Mouse (Mus musculus) embryonic facial prominence, embryonic 15.5 days (tissue): Measurements from ENCODE around the gene Astn2. TPM values are rescaled to one million over a fixed set of nuclear protein-coding genes. Genes with fewer than 3 reads are reported as not detected.

Experiments used
- ATAC-seq: fragments of 200-750 bp; cut with Nextera tagmentation; 2 replicates; pipeline ENCODE4 v1.8.0; 2017; ENCODE audit warnings: low read depth, moderate TSS enrichment; ENCODE audit not compliant: insufficient number of reproducible peaks, low FRiP score, low TSS enrichment
- H3K27ac ChIP-seq: fragments of 300-500 bp; sonication (generic); replicated peaks from 2 replicates; pipeline ENCODE4 v1.5.1; 2015; ENCODE audit warnings: mild to moderate bottlenecking, inconsistent platforms
- H3K27me3 ChIP-seq: fragments of 300-500 bp; sonication (generic); 2 replicates; pipeline ENCODE4 v1.6.1; 2015; ENCODE audit warnings: inconsistent platforms
- H3K36me3 ChIP-seq: fragments of 300-500 bp; sonication (generic); 2 replicates; pipeline ENCODE4 v1.6.1; 2015; ENCODE audit warnings: mild to moderate bottlenecking, inconsistent platforms
- H3K4me1 ChIP-seq: fragments of 300-500 bp; sonication (generic); 2 replicates; pipeline ENCODE4 v1.6.1; 2015; ENCODE audit warnings: inconsistent platforms
- H3K4me2 ChIP-seq: fragments of 300-500 bp; sonication (generic); replicated peaks from 2 replicates; pipeline ENCODE4 v1.6.1; 2015; ENCODE audit warnings: mild to moderate bottlenecking, inconsistent platforms
- H3K4me3 ChIP-seq: fragments of 300-500 bp; sonication (generic); replicated peaks from 2 replicates; pipeline ENCODE4 v1.5.1; 2015; ENCODE audit warnings: mild to moderate bottlenecking, inconsistent platforms
- H3K9ac ChIP-seq: fragments of 300-500 bp; sonication (generic); 2 replicates; pipeline ENCODE4 v1.6.1; 2015; ENCODE audit warnings: inconsistent platforms
- H3K9me3 ChIP-seq: fragments of 300-500 bp; sonication (generic); replicated peaks from 2 replicates; pipeline ENCODE4 v1.6.1; 2016; ENCODE audit warnings: inconsistent platforms
- WGBS: fragments of 180-500 bp; shearing (Covaris S2); methylation state at CpG from one replicate; pipeline ENCODE4 v1.1.7; 2015; 5-methylcytosine and 5-hydroxymethylcytosine counted together
- polyA plus RNA-seq: library from polyadenylated mRNA; unstranded; fragments of >200 nt; fragmentation: Nextera tagmentation; extraction: Ambion mirVana; gene quantifications from 2 replicates; pipeline ENCODE4 v1.2.1, GENCODE M21; 2015

Gene Astn2
- polyA plus RNA-seq, 1 experiment from 2014 or later, result 1.6 TPM

DNA sequence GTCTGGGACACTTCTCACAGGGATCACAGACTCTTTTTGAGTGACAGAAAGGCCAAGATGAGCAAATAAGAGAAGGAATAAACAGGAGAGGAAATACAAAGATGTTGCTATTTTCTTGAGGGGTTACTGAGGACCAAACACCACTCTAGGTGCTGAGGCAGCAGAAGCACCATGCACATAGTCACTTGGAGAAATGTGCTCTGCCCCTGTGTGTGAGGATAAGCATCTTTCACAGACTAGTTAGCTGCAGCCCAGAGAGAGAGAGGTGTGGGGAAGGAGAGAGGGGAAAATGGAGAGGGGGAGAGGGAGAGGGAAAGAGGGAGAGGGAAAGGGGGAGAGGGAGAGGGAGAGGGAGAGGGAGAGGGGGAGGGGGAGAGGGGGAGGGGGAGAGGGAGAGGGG is 659.6 kb downstream of the Astn2 start:
- Histone ChIP-seq H3K27ac (no peak overlapping the region), H3K9ac (no peak overlapping the region), H3K27me3 (no peaks in the 10 kb centered on the region), H3K4me1 (no peaks in the 10 kb centered on the region), H3K36me3 (no peaks in the 10 kb centered on the region), H3K9me3 (no peaks in the 10 kb centered on the region), H3K4me2 (no peak overlapping the region), H3K4me3 (no peak overlapping the region)
- ATAC-seq, result no peak

DNA sequence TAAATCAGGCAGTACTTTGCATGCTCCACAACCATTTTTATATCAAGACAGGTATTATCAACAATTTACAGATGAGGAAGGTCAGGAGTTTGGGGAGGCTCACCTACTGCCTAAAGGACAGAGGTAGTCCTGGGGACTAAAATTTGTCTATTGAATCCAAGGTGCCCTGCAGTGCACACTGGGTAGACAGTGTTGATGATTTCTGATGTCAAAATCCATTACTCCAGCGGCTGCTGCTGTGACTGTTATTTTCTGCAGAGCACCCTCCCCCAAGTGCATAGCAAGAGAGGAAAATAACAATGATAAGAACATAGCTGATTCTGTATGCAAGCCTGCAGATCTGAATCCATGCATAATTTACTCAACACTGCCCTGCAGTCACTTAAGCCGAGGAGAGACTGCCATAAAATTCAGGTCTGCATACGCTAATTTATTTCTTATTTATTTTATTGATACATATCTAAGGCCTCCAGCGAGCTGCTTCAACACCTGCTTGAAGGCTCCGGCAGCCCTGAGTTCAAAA is 660.3 kb downstream of the Astn2 start:
- no peak for ATAC-seq
- Histone ChIP-seq H3K4me3 (no peak overlapping the region), H3K4me2 (no peak overlapping the region), H3K4me1 (no peaks in the 10 kb centered on the region), H3K9me3 (no peaks in the 10 kb centered on the region), H3K36me3 (no peaks in the 10 kb centered on the region), H3K27me3 (no peaks in the 10 kb centered on the region), H3K27ac (no peak overlapping the region), H3K9ac (no peak overlapping the region)
- 55% methylated on average over 5 of the region's 5 CpGs for WGBS

DNA sequence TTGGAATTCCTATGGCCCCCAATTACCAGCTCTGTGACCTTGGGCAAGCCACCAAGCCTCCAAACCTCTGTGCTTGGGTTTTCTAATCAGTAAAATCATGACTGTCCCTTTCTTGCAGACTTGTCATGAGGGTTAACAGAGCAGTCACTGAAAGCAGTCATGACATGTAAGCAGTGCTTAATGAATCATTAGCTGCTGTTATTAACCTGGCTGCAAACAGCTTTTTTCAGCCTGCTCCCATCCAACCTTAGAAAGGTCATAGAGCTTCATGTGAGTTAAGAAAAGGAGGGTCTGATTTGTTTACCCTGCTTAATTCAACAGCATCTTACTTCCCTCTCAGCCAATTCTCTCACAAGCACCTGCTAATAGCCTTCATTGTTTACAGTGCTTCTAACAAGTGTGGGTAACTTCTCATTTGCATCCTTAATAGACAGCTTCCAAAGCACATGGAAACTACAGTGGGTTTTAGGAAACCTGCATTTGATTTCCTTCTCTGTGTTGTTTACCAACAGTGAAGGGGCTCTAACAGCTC is 661.2 kb downstream of the Astn2 start:
- Histone ChIP-seq H3K36me3 (no peaks in the 10 kb centered on the region), H3K4me2 (no peak overlapping the region), H3K4me3 (no peak overlapping the region), H3K9me3 (no peaks in the 10 kb centered on the region), H3K9ac (no peak overlapping the region), H3K27ac (no peak overlapping the region), H3K4me1 (no peaks in the 10 kb centered on the region), H3K27me3 (no peaks in the 10 kb centered on the region)
- no peak for ATAC-seq

DNA sequence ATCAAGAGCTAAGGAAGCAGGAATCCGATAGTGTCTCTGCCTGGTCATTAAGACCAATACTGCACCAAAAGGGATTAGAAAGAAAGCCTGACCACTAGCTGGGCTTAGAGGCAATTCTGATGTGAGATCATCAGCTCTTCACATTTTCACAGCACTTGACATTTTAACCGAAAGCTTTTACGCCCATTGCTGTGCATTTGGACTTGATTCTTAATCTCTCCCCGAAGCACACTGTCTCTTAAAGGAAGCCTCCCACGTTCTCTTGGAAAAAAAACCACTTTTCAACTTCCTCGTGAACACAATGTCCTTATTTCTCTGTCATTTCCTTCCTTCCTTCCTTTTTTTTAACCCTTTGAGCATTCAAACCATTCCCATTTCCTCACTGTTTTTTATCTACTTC is 680.0 kb downstream of the Astn2 start:
- H3K36me3 ChIP-seq, result no peaks in the 10 kb centered on the region
- no peak overlapping the region for H3K9ac ChIP-seq
- no peak overlapping the region for H3K27ac ChIP-seq
- 56% methylated on average over 6 of the region's 6 CpGs for WGBS
- no peak overlapping the region for H3K4me3 ChIP-seq
- no peaks in the 10 kb centered on the region for H3K4me1 ChIP-seq
- H3K27me3 ChIP-seq, result no peaks in the 10 kb centered on the region
- ATAC-seq, result no peak
- H3K9me3 ChIP-seq, result no peaks in the 10 kb centered on the region
- H3K4me2 ChIP-seq, result no peak overlapping the region

DNA sequence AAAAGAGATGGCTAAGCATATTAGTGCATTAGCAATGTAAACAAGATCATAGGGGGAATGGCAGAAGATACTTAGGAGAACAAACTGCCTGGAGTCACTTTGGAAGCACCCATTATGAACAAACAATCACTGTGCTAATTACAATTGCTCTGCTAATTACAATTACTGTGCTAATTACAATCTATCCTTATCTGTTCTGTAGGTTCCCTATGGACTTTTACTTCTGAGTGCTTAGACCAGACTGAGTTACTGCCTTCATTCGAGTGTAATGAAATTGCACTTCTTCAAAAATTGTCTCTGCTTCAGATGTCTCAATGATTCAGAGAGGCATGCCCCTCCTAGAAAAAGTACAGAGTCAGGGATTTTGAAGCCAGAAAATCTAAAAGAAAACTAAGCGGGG is 684.8 kb downstream of the Astn2 start:
- H3K9me3 ChIP-seq, result no peaks in the 10 kb centered on the region
- H3K36me3 ChIP-seq, result no peaks in the 10 kb centered on the region
- ATAC-seq, result no peak
- 78% methylated on average over 2 of the region's 2 CpGs for WGBS
- no peak overlapping the region for H3K9ac ChIP-seq
- no peak overlapping the region for H3K4me3 ChIP-seq
- no peak overlapping the region for H3K4me2 ChIP-seq
- no peak overlapping the region for H3K27ac ChIP-seq
- no peaks in the 10 kb centered on the region for H3K4me1 ChIP-seq
- H3K27me3 ChIP-seq, result no peaks in the 10 kb centered on the region

DNA sequence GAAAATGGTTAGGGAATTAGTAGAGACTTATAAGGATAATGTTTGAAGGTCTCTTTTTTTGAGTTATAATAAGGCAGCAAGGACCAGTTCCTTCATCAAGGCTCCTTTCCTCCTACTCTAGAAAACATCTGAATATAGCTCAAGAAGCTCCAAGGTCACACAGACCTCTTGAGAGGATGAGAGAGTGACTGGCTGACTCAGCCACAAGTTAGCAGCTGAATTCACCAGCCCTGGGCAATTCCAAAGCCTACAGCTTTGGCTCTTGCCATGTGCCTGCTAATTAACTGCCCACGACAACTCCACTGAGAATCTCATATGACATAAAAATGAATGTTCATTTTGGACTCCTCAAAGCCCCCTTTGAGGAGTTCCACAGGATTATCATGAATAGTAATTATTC is 686.5 kb downstream of the Astn2 start:
- no peaks in the 10 kb centered on the region for H3K27me3 ChIP-seq
- no peak overlapping the region for H3K4me3 ChIP-seq
- no peaks in the 10 kb centered on the region for H3K4me1 ChIP-seq
- H3K9ac ChIP-seq, result no peak overlapping the region
- WGBS, result 49% methylated on average over 1 of the region's 1 CpGs
- no peaks in the 10 kb centered on the region for H3K9me3 ChIP-seq
- H3K27ac ChIP-seq, result no peak overlapping the region
- H3K36me3 ChIP-seq, result no peaks in the 10 kb centered on the region
- ATAC-seq, result no peak
- H3K4me2 ChIP-seq, result no peak overlapping the region

DNA sequence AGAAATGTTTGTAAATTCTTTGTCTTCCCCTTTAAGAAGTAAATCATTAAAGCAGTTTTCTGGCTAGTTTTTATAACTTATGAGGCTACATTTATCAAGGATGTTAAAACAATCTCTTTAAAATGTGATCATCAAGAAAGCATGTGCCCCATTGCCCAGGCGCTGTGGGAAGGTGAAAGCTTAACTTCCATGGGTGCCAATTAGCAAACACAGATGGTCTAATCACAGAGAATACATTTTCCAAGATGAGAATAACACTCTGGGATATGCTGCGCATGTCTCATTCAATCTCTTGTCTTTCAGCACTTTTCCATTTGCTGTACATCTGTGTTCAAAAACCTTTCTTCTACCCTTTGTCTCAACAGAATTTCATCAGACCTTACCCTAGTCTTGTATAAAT is 688.3 kb downstream of the Astn2 start:
- Histone ChIP-seq H3K27me3 (no peaks in the 10 kb centered on the region), H3K9ac (no peak overlapping the region), H3K9me3 (no peaks in the 10 kb centered on the region), H3K4me3 (no peak overlapping the region), H3K27ac (no peak overlapping the region), H3K4me2 (no peak overlapping the region), H3K36me3 (no peaks in the 10 kb centered on the region), H3K4me1 (no peaks in the 10 kb centered on the region)
- 87% methylated on average over 2 of the region's 2 CpGs for WGBS
- no peak for ATAC-seq

DNA sequence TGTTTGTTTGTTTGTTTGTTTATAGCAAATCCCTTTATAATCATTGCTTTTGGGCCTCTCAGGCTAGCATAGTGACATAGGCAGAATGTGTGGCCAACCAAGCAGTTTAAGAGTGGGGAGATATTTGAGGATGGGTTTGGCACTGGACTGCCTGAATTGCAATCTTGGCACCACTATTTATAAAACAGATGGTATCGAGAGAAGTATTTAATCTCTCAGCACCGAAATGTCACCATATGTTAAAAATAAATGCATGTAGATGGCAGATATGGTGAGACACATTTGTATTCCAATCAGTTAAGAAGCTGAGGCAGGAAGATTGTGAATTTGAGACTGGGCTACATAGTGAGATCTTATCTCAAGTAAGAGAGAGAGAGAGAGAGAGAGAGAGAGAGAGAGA is 692.7 kb downstream of the Astn2 start:
- Histone ChIP-seq H3K4me3 (no peak overlapping the region), H3K9me3 (no peaks in the 10 kb centered on the region), H3K4me1 (no peaks in the 10 kb centered on the region), H3K9ac (no peak overlapping the region), H3K4me2 (no peak overlapping the region), H3K27ac (no peak overlapping the region), H3K27me3 (no peaks in the 10 kb centered on the region), H3K36me3 (no peaks in the 10 kb centered on the region)
- WGBS, result 74% methylated on average over 2 of the region's 2 CpGs
- no peak for ATAC-seq

DNA sequence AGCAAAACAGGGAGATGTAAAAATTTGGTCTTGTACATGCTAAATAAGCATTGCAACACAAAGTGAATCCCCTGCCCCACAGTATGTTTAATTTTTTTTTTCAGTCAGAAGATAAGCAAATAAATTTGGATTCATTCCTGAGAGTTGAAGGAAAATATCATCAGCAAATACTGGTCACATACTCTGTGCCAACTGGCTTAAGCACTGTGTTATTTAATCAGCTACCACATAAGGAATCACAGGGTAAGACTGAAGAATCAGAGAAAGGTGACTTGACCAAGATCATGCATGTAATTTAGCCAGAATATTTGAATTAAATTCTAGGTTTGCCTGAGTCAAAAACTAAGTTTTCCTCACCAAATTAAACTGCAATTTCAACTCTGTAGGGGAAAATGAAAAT is 693.8 kb downstream of the Astn2 start:
- Histone ChIP-seq H3K4me2 (no peak overlapping the region), H3K9me3 (no peaks in the 10 kb centered on the region), H3K9ac (no peak overlapping the region), H3K4me1 (no peaks in the 10 kb centered on the region), H3K27ac (no peak overlapping the region), H3K27me3 (no peaks in the 10 kb centered on the region), H3K4me3 (no peak overlapping the region), H3K36me3 (no peaks in the 10 kb centered on the region)
- no peak for ATAC-seq

DNA sequence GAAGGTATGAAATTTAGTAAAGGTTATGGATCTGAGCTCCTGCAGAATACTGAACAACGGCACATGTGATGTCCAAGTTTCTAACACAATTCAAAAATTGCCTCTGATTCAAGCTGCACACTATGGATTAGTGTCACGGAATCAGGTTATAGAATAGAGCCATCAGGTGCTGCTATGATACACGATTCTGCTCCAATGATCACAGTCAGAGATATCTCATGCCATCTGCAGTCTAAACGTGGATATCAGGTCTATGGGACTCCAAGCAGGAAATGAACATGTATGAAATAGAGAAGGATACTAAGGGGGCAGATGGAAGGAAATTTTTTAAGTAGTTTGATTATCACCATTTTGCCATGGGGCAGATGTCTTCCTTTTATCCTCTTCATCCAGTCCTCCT is 702.6 kb downstream of the Astn2 start:
- Histone ChIP-seq H3K4me1 (no peaks in the 10 kb centered on the region), H3K4me2 (no peak overlapping the region), H3K9me3 (no peaks in the 10 kb centered on the region), H3K9ac (no peak overlapping the region), H3K27ac (no peak overlapping the region), H3K36me3 (no peaks in the 10 kb centered on the region), H3K4me3 (no peak overlapping the region), H3K27me3 (no peaks in the 10 kb centered on the region)
- WGBS, result 75% methylated on average over 4 of the region's 4 CpGs
- ATAC-seq, result no peak

DNA sequence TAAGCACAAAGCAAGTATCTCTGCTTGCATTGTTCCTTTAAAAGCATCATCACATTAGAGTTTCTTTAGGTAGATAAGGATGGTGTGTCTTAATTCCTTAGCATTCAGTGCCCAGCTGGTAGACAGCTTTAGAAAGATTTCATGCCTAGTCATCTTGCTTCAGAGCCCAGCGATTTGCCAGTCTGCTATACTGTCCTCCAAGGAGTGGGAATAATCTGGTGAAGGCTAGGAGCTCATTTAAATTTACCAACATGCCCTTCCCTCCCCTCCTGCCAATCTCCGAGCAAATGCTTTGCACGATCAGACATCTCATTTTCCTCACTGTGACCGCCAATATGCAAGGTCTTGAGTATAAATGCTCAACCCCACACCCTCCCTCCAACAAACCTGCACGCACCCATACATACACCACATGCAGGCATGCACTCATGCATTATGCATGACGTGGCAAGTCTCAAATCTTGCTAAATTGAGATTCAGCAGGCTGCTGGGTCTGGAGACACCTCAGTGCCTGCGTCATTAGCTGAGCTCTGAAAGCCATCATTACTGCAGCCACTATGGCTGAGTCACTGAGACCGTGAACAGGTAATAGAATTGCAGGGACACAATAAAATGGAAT is 704.6 kb downstream of the Astn2 start:
- Histone ChIP-seq H3K36me3 (no peaks in the 10 kb centered on the region), H3K4me2 (no peak overlapping the region), H3K4me1 (no peaks in the 10 kb centered on the region), H3K27me3 (no peaks in the 10 kb centered on the region), H3K9ac (no peak overlapping the region), H3K4me3 (no peak overlapping the region), H3K9me3 (no peaks in the 10 kb centered on the region), H3K27ac (no peak overlapping the region)
- ATAC-seq, result no peak
- 66% methylated on average over 8 of the region's 8 CpGs for WGBS

DNA sequence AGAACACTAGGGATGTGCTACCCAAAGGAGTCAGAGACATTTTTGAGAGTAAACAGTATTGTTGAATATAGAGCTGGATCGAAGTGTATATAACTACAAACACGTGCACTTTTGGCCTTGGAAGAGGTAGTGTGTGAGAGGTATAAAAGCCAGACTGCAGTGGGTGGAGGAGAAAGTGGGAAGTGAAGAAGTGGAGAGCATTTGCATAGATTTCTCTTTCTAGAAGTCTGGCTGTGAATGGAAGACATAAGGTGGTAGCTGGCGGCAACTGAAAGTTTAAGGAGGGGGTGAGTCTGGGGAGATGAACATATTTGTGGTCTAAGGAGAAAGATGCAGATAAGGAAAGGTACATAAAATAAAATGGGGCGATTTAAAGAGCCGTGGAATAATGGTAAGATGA is 709.2 kb downstream of the Astn2 start:
- H3K27ac ChIP-seq, result no peak overlapping the region
- no peaks in the 10 kb centered on the region for H3K4me1 ChIP-seq
- no peaks in the 10 kb centered on the region for H3K27me3 ChIP-seq
- no peak for ATAC-seq
- no peaks in the 10 kb centered on the region for H3K9me3 ChIP-seq
- 83% methylated on average over 5 of the region's 5 CpGs for WGBS
- H3K4me3 ChIP-seq, result no peak overlapping the region
- H3K4me2 ChIP-seq, result no peak overlapping the region
- H3K9ac ChIP-seq, result no peak overlapping the region
- no peaks in the 10 kb centered on the region for H3K36me3 ChIP-seq
